Mouse (Mus musculus) myocyte (in vitro differentiated cells): ENCODE results near the gene Mzf1.

Source experiments
- CEBPB ChIP-seq: IDR thresholded peaks from 2 replicates; pipeline ENCODE4 v1.6.1; 2011; ENCODE audit warnings: mild to moderate bottlenecking, moderate library complexity; ENCODE audit not compliant: poor library complexity, insufficient read depth, severe bottlenecking
- E2F4 ChIP-seq: IDR thresholded peaks from one replicate; pipeline ENCODE4 v1.6.1; 2011; ENCODE audit warnings: mild to moderate bottlenecking, control low read depth, moderate library complexity; ENCODE audit not compliant: insufficient read depth
- MAX ChIP-seq: IDR thresholded peaks from one replicate; pipeline ENCODE4 v1.6.1; 2011; ENCODE audit warnings: low read depth, mild to moderate bottlenecking, control low read depth
- MYOD1 ChIP-seq, 3 experiments: IDR thresholded peaks; one replicate each; pipeline ENCODE4 v1.6.1; 2011; ENCODE audit warnings: control low read depth in 2 of 3, low read depth in 2 of 3, mild to moderate bottlenecking in 2 of 3, moderate library complexity in 1 of 3; ENCODE audit not compliant: insufficient read length in 2 of 3, control insufficient read depth in 1 of 3
- MYOG ChIP-seq, 3 experiments: IDR thresholded peaks; one replicate each; pipeline ENCODE4 v1.6.1; 2011; ENCODE audit warnings: control low read depth in 2 of 3, low read depth in 2 of 3, mild to moderate bottlenecking in 2 of 3; ENCODE audit not compliant: insufficient read length in 2 of 3, control insufficient read depth in 1 of 3, insufficient read depth in 1 of 3
- POLR2A ChIP-seq: IDR thresholded peaks from one replicate; pipeline ENCODE4 v1.6.1; 2011; ENCODE audit warnings: low read depth, mild to moderate bottlenecking, control low read depth, moderate library complexity; ENCODE audit not compliant: insufficient read length
- POLR2AphosphoS2 ChIP-seq: IDR thresholded peaks from one replicate; pipeline ENCODE4 v1.6.1; 2011; ENCODE audit warnings: low read depth, control low read depth; ENCODE audit not compliant: insufficient read length
- REST ChIP-seq: IDR thresholded peaks from one replicate; pipeline ENCODE4 v1.6.1; 2011; ENCODE audit warnings: mild to moderate bottlenecking, control low read depth, moderate library complexity; ENCODE audit not compliant: insufficient read depth, insufficient read length
- SRF ChIP-seq: IDR thresholded peaks from one replicate; pipeline ENCODE4 v1.6.1; 2011; ENCODE audit warnings: low read depth; ENCODE audit not compliant: control insufficient read depth, insufficient read length
- TCF12 ChIP-seq: IDR thresholded peaks from one replicate; pipeline ENCODE4 v1.6.1; 2011; ENCODE audit warnings: mild to moderate bottlenecking, control low read depth; ENCODE audit not compliant: poor library complexity, insufficient read depth, severe bottlenecking
- TCF3 ChIP-seq: IDR thresholded peaks from one replicate; pipeline ENCODE4 v1.6.1; 2011; ENCODE audit warnings: low read depth, control low read depth; ENCODE audit not compliant: insufficient read length
- USF1 ChIP-seq: IDR thresholded peaks from one replicate; pipeline ENCODE4 v1.6.1; 2011; ENCODE audit warnings: low read depth, mild to moderate bottlenecking, control low read depth, moderate library complexity

GRCm38 (mm10) chr7:13007341-13008092, 47.0 kb downstream of the Mzf1 start:
- TF ChIP-seq POLR2A (no peak), TCF12 (no peak), POLR2AphosphoS2 (no peak), REST (no peak), MYOD1 (IDR thresholded peaks at IDR 0.05; ENCODE audit: control insufficient read depth in 1 of 3, insufficient read length in 2 of 3, low read depth in 2 of 3) (no peak), MAX (no peak), USF1 (no peak), CEBPB (no peak), SRF (no peak), E2F4 (no peak), MYOG (IDR thresholded peaks at IDR 0.05; ENCODE audit: control insufficient read depth in 1 of 3, insufficient read depth in 1 of 3, insufficient read length in 2 of 3, low read depth in 2 of 3) (no peak), TCF3 (no peak)
